Mouse (Mus musculus) ES-Bruce4 (cell line): ENCODE data around the gene Susd2. TPM values are rescaled to one million over a fixed set of nuclear protein-coding genes. Genes with fewer than 3 reads are reported as not detected.

Experiments used
- H3K27ac ChIP-seq: 2 replicates; pipeline ENCODE4 v1.5.1; 2012; ENCODE audit warnings: low read length, inconsistent platforms; ENCODE audit not compliant: insufficient read depth
- H3K27me3 ChIP-seq: 2 replicates; pipeline ENCODE4 v1.6.1; 2012; ENCODE audit warnings: mild to moderate bottlenecking, low read length, inconsistent platforms; ENCODE audit not compliant: control insufficient read depth, poor library complexity, insufficient read depth, severe bottlenecking
- H3K36me3 ChIP-seq: 2 replicates; pipeline ENCODE4 v1.6.1; 2012; ENCODE audit warnings: inconsistent platforms, mild to moderate bottlenecking, low read length, moderate library complexity; ENCODE audit not compliant: control insufficient read depth, poor library complexity, insufficient read depth, severe bottlenecking
- H3K4me1 ChIP-seq: one replicate; pipeline ENCODE4 v1.8.1; 2011; ENCODE audit warnings: low read length; ENCODE audit not compliant: control insufficient read depth, insufficient read depth
- H3K4me3 ChIP-seq: 2 replicates; pipeline ENCODE4 v1.5.1; 2011; ENCODE audit warnings: low read depth, mild to moderate bottlenecking, low read length
- H3K9ac ChIP-seq: 2 replicates; pipeline ENCODE4 v1.6.1; 2012; ENCODE audit warnings: low read depth, mild to moderate bottlenecking, inconsistent platforms; ENCODE audit not compliant: poor library complexity, severe bottlenecking
- H3K9me3 ChIP-seq: replicated peaks from 2 replicates; pipeline ENCODE4 v1.6.1; 2012; ENCODE audit warnings: mild to moderate bottlenecking, low read length, inconsistent platforms; ENCODE audit not compliant: control insufficient read depth, poor library complexity, insufficient read depth, severe bottlenecking
- CTCF ChIP-seq: IDR thresholded peaks from one replicate; pipeline ENCODE4 v1.8.1; 2011; ENCODE audit warnings: low read depth, low read length
- EP300 ChIP-seq: IDR thresholded peaks from 2 replicates; pipeline ENCODE4 v1.6.1; 2011; ENCODE audit warnings: low read depth, low read length; ENCODE audit not compliant: insufficient read depth
- POLR2A ChIP-seq: IDR thresholded peaks from one replicate; pipeline ENCODE4 v1.8.1; 2011; ENCODE audit warnings: low read length; ENCODE audit not compliant: insufficient read depth
- polyA plus RNA-seq: library from polyadenylated mRNA; stranded (reverse); fragments of >200 nt; gene quantifications from 2 replicates; pipeline ENCODE4 v1.2.4, GENCODE M21; 2011; ENCODE audit warnings: low read depth; ENCODE audit not compliant: missing spikeins, insufficient read depth, insufficient read length

The Susd2 gene
- polyA plus RNA-seq, 1 experiment: 11.1 TPM

GRCm38 (mm10) chr10:75677989-75678388 is 34.2 kb upstream of the Susd2 start:
- Histone ChIP-seq H3K36me3 (no peaks in the 10 kb centered on the region), H3K9me3 (no peaks in the 10 kb centered on the region), H3K9ac (no peak overlapping the region), H3K4me3 (no peak overlapping the region), H3K4me1 (peaks cover 2% of the 10 kb centered on the region), H3K27ac (no peak overlapping the region), H3K27me3 (no peaks in the 10 kb centered on the region)
- TF ChIP-seq CTCF: no peak
- no peak for TF ChIP-seq POLR2A
- TF ChIP-seq EP300: no peak

DNA sequence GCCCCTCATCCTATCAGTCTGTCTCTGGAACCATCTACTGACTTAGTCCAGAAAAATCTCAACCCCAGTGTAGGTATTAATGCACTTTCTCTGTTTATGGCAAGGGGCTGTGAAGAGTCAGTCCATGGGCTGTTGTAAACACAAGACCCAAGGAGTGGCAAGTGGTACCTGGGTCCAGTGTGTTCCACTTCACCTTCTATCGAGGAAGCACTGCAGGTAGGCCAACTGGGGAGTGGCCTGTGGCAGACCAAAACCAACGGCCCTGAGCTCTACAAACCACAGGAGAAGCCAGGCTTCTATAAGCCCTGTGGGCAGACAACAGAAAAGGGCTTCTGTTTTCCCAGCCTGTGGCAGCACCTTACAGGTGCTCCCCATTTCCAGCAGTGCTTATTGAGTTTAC is 33.8 kb upstream of the Susd2 start:
- Histone ChIP-seq H3K9ac (no peak overlapping the region), H3K4me3 (no peak overlapping the region), H3K27me3 (no peaks in the 10 kb centered on the region), H3K9me3 (no peaks in the 10 kb centered on the region), H3K27ac (no peak overlapping the region), H3K4me1 (peaks cover 2% of the 10 kb centered on the region), H3K36me3 (no peaks in the 10 kb centered on the region)
- no peak for TF ChIP-seq POLR2A
- TF ChIP-seq CTCF: no peak
- TF ChIP-seq EP300: no peak

DNA sequence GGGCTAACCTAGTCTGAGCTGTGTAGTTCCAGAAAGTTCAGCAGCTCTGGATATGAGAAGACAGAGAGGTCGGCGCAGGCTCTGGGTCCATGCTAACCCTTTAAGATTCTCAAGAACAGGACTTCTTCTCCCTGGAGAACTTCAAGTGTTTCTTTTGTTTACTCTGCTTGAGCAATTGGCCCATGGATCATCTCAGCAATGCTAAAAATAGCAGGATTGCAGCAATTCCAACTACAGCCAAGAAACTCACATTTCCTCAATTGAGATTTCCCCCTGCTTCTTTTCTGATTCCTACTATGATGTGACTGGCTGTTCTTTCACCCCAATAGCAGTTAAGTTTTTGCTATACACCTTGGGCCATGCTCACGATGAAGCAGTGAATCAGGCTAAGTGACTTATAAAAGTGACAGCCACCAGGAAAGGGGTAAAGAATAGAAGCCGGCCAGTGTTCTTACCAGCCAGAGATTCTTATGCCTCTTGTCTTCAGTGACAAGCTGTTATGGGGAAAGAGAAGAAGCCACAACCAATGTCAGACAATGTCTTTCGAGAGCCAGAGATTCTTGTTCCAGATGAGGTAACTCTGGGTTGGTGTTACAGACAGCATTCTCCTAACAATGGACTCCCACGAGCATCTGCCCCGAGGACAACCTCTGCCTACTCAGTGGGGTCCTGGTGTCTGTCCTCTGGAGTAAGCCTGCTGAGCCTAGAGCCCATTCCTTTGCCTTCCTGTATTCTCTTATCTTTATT is 33.2 kb upstream of the Susd2 start:
- Histone ChIP-seq H3K27ac (no peak overlapping the region), H3K4me3 (no peak overlapping the region), H3K4me1 (peaks cover 2% of the 10 kb centered on the region), H3K36me3 (no peaks in the 10 kb centered on the region), H3K9me3 (no peaks in the 10 kb centered on the region), H3K9ac (no peak overlapping the region), H3K27me3 (no peaks in the 10 kb centered on the region)
- TF ChIP-seq CTCF (no peak), EP300 (no peak), POLR2A (no peak)

- no peak overlapping the region for H3K27ac ChIP-seq
- no peak for TF ChIP-seq EP300
- TF ChIP-seq CTCF: no peak
- TF ChIP-seq POLR2A: no peak
- no peaks in the 10 kb centered on the region for H3K9me3 ChIP-seq
- no peak overlapping the region for H3K4me3 ChIP-seq
- peaks cover 2% of the 10 kb centered on the region for H3K4me1 ChIP-seq
- H3K27me3 ChIP-seq: no peaks in the 10 kb centered on the region
- no peaks in the 10 kb centered on the region for H3K36me3 ChIP-seq
- H3K9ac ChIP-seq: no peak overlapping the region
Observed at GRCm38 (mm10) chr10:75676286-75676685, 32.5 kb upstream of the Susd2 start.

DNA sequence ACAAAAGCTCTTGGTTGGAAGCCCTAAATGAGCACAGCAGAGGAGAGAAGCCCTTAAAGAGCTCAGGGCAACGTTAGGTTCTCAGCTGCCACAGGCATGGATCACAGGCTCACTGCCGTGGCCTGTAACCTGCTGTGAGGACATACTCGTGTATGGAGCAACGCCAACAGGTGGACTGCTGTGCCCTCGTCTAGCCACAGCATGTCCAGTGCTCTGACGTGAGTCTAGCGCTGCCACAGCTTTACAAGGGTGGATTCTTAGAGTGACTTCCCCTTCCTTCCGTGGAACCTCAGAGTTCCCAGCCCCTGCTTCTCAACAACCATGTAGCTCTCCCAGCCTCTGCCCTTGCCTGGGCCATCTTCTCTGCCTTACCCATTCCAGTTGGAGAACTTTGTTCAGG is 31.8 kb upstream of the Susd2 start:
- Histone ChIP-seq H3K27ac (no peak overlapping the region), H3K4me1 (peaks cover 2% of the 10 kb centered on the region), H3K9ac (no peak overlapping the region), H3K4me3 (no peak overlapping the region), H3K36me3 (no peaks in the 10 kb centered on the region), H3K9me3 (no peaks in the 10 kb centered on the region), H3K27me3 (no peaks in the 10 kb centered on the region)
- no peak for TF ChIP-seq EP300
- no peak for TF ChIP-seq CTCF
- TF ChIP-seq POLR2A: no peak

DNA sequence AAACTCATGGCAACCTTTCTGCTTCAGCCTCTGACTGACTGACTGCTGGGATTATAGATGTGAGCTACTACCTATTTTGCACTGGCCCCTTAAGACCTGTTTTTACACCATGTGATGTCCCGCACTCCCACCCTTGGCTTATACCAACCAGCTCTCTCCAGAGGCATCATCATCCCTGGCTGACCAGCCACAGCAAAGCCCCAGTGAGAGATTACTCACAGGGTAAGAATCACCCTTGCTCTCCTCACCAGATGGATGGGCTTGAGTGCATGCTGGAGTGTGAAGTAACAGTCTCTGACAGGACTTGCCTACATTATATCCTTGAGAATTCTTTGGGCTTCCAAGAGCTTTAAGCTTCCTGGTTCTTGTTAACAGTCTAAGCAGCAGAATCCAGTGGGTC is 26.1 kb upstream of the Susd2 start:
- Histone ChIP-seq H3K27ac (no peak overlapping the region), H3K27me3 (no peaks in the 10 kb centered on the region), H3K4me3 (no peak overlapping the region), H3K4me1 (no peaks in the 10 kb centered on the region), H3K9ac (no peak overlapping the region), H3K36me3 (no peaks in the 10 kb centered on the region), H3K9me3 (no peaks in the 10 kb centered on the region)
- TF ChIP-seq EP300 (no peak), POLR2A (no peak), CTCF (no peak)
